Mouse (Mus musculus) neural tube, embryonic 13.5 days (tissue): ENCODE measurements around the gene Kif5c. TPM values are rescaled to one million over a fixed set of nuclear protein-coding genes. Genes with fewer than 3 reads are reported as not detected.

ENCODE experiments used
- ATAC-seq: fragments of 200-750 bp; cut with Nextera tagmentation; 2 replicates; pipeline ENCODE4 v1.8.0; 2017; ENCODE audit warnings: low read depth, mild to moderate bottlenecking, moderate TSS enrichment, moderate library complexity
- H3K27ac ChIP-seq: fragments of 300-500 bp; sonication (generic); replicated peaks from 2 replicates; pipeline ENCODE4 v1.5.1; 2015; ENCODE audit warnings: moderate library complexity, mild to moderate bottlenecking, inconsistent platforms
- H3K27me3 ChIP-seq: fragments of 300-500 bp; sonication (generic); 2 replicates; pipeline ENCODE4 v1.6.1; 2015; ENCODE audit warnings: mild to moderate bottlenecking, inconsistent platforms
- H3K36me3 ChIP-seq: fragments of 300-500 bp; sonication (generic); 2 replicates; pipeline ENCODE4 v1.6.1; 2015; ENCODE audit warnings: mild to moderate bottlenecking, inconsistent platforms
- H3K4me1 ChIP-seq: fragments of 300-500 bp; sonication (generic); replicated peaks from 2 replicates; pipeline ENCODE4 v1.6.1; 2015; ENCODE audit warnings: inconsistent platforms
- H3K4me2 ChIP-seq: fragments of 300-500 bp; sonication (generic); 2 replicates; pipeline ENCODE4 v1.6.1; 2015; ENCODE audit warnings: inconsistent platforms, mild to moderate bottlenecking, moderate library complexity
- H3K4me3 ChIP-seq: fragments of 300-500 bp; sonication (generic); 2 replicates; pipeline ENCODE4 v1.5.1; 2015; ENCODE audit warnings: mild to moderate bottlenecking, inconsistent platforms
- H3K9ac ChIP-seq: fragments of 300-500 bp; sonication (generic); 2 replicates; pipeline ENCODE4 v1.6.1; 2015; ENCODE audit warnings: moderate library complexity, mild to moderate bottlenecking, inconsistent platforms
- H3K9me3 ChIP-seq: fragments of 300-500 bp; sonication (generic); 2 replicates; pipeline ENCODE4 v1.6.1; 2016; ENCODE audit warnings: inconsistent platforms
- WGBS: fragments of 180-500 bp; shearing (Covaris S2); methylation state at CpG from one replicate; pipeline ENCODE4 v1.1.7; 2015; 5-methylcytosine and 5-hydroxymethylcytosine counted together
- polyA plus RNA-seq: library from polyadenylated mRNA; unstranded; fragments of >200 nt; fragmentation: Nextera tagmentation; extraction: Ambion mirVana; gene quantifications from 2 replicates; pipeline ENCODE4 v1.2.1, GENCODE M21; 2015

The Kif5c gene
- polyA plus RNA-seq, 1 experiment from 2014 or later = 181 TPM

GRCm38 (mm10) chr2:49816549-49816948 lies 197.5 kb downstream of the Kif5c start:
- Histone ChIP-seq H3K4me2 (no peak overlapping the region), H3K4me1 (peaks cover 8% of the 10 kb centered on the region; the same call in 1 of the 2 replicates), H3K4me3 (no peak overlapping the region), H3K9me3 (no peaks in the 10 kb centered on the region), H3K9ac (no peak overlapping the region), H3K27ac (no peak overlapping the region), H3K36me3 (no peaks in the 10 kb centered on the region), H3K27me3 (no peaks in the 10 kb centered on the region; the same call in 1 of the 2 replicates)
- no peak for ATAC-seq
- 88% methylated on average over 5 of the region's 5 CpGs for WGBS

- H3K27me3 ChIP-seq = no peaks in the 10 kb centered on the region; the same call in 1 of the 2 replicates
- WGBS = 96% methylated on average over 3 of the region's 3 CpGs
Observed at GRCm38 (mm10) chr2:49817151-49817550, 198.1 kb downstream of the Kif5c start.

GRCm38 (mm10) chr2:49818126-49818525 lies 199.0 kb downstream of the Kif5c start:
- WGBS = 88% methylated on average over 5 of the region's 5 CpGs
- no peaks in the 10 kb centered on the region for H3K9me3 ChIP-seq

More at GRCm38 (mm10) chr2:49817151-49817550, 198.1 kb downstream of the Kif5c start:
- Histone ChIP-seq H3K4me1 (peaks cover 2% of the 10 kb centered on the region; the same call in 1 of the 2 replicates), H3K9me3 (no peaks in the 10 kb centered on the region), H3K27ac (no peak overlapping the region), H3K9ac (no peak overlapping the region), H3K36me3 (no peaks in the 10 kb centered on the region), H3K4me2 (no peak overlapping the region), H3K4me3 (no peak overlapping the region)
- ATAC-seq = no peak

GRCm38 (mm10) chr2:49822312-49822711 lies 203.2 kb downstream of the Kif5c start:
- no peak overlapping the region for H3K4me3 ChIP-seq
- no peak overlapping the region for H3K27ac ChIP-seq
- H3K27me3 ChIP-seq = no peaks in the 10 kb centered on the region; the same call in 1 of the 2 replicates
- H3K9ac ChIP-seq = no peak overlapping the region
- no peak overlapping the region for H3K4me2 ChIP-seq
- WGBS = 100% methylated on average over 1 of the region's 1 CpGs
- H3K9me3 ChIP-seq = no peaks in the 10 kb centered on the region
- no peaks in the 10 kb centered on the region for H3K36me3 ChIP-seq
- no peaks in the 10 kb centered on the region for H3K4me1 ChIP-seq
- no peak for ATAC-seq

More at GRCm38 (mm10) chr2:49818126-49818525, 199.0 kb downstream of the Kif5c start:
- H3K4me1 ChIP-seq = no peaks in the 10 kb centered on the region
- H3K4me2 ChIP-seq = no peak overlapping the region
- ATAC-seq = no peak
- H3K27me3 ChIP-seq = no peaks in the 10 kb centered on the region; the same call in 1 of the 2 replicates
- no peak overlapping the region for H3K27ac ChIP-seq
- no peaks in the 10 kb centered on the region for H3K36me3 ChIP-seq
- no peak overlapping the region for H3K9ac ChIP-seq
- no peak overlapping the region for H3K4me3 ChIP-seq

Other genes with a start within 250 kb of the Kif5c start
- 9.8 and 12.5 TPM in 2 replicates for gene Epc2, start 167.8 kb upstream of the Kif5c start, polyA plus RNA-seq
- 6.8 and 7.8 TPM in 2 replicates for gene Lypd6b, start 168.4 kb downstream of the Kif5c start, polyA plus RNA-seq